Mouse (Mus musculus): ENCODE measurements around the gene Jph4.

- TF ChIP-seq POLR2A (IDR thresholded peaks at IDR 0.05; ENCODE audit: insufficient read depth, low read length), result no peak
- TF ChIP-seq CTCF (IDR thresholded peaks at IDR 0.05; ENCODE audit: low read depth, low read length), result no peak
- no peak for TF ChIP-seq EP300 (IDR thresholded peaks at IDR 0.05; ENCODE audit: insufficient read depth, low read depth, low read length)
These were observed 2.1 kb upstream of the Jph4 start for GRCm38 (mm10) chr14:55118852-55119251.
